Mouse (Mus musculus) embryonic facial prominence, embryonic 12.5 days (tissue): ENCODE results near the gene Nipbl. TPM values are rescaled to one million over a fixed set of nuclear protein-coding genes. Genes with fewer than 3 reads are reported as not detected.

Experiments used
- ATAC-seq: fragments of 200-750 bp; cut with Nextera tagmentation; 2 replicates; pipeline ENCODE4 v1.8.0; 2017; ENCODE audit not compliant: insufficient number of reproducible peaks, insufficient read depth, low FRiP score, low TSS enrichment
- H3K27ac ChIP-seq: fragments of 300-500 bp; sonication (generic); 2 replicates; pipeline ENCODE4 v1.5.1; 2016; ENCODE audit warnings: mild to moderate bottlenecking
- H3K27me3 ChIP-seq: fragments of 300-500 bp; sonication (generic); 2 replicates; pipeline ENCODE4 v1.6.1; 2016; ENCODE audit warnings: mild to moderate bottlenecking, moderate library complexity
- H3K36me3 ChIP-seq: fragments of 300-500 bp; sonication (generic); 2 replicates; pipeline ENCODE4 v1.6.1; 2016; ENCODE audit warnings: mild to moderate bottlenecking
- H3K4me1 ChIP-seq: fragments of 300-500 bp; sonication (generic); 2 replicates; pipeline ENCODE4 v1.6.1; 2016
- H3K4me2 ChIP-seq: fragments of 300-500 bp; sonication (generic); replicated peaks from 2 replicates; pipeline ENCODE4 v1.6.1; 2016; ENCODE audit warnings: mild to moderate bottlenecking, moderate library complexity
- H3K4me3 ChIP-seq: fragments of 300-500 bp; sonication (generic); 2 replicates; pipeline ENCODE4 v1.5.1; 2016; ENCODE audit warnings: mild to moderate bottlenecking
- H3K9ac ChIP-seq: fragments of 300-500 bp; sonication (generic); 2 replicates; pipeline ENCODE4 v1.6.1; 2016; ENCODE audit warnings: mild to moderate bottlenecking, moderate library complexity
- H3K9me3 ChIP-seq: fragments of 300-500 bp; sonication (generic); 2 replicates; pipeline ENCODE4 v1.6.1; 2016; ENCODE audit warnings: mild to moderate bottlenecking, moderate library complexity
- WGBS: fragments of 180-500 bp; shearing (Covaris S2); methylation state at CpG from one replicate; pipeline ENCODE4 v1.1.7; 2016; 5-methylcytosine and 5-hydroxymethylcytosine counted together
- polyA plus RNA-seq: library from polyadenylated mRNA; unstranded; fragments of >200 nt; fragmentation: Nextera tagmentation; extraction: Ambion mirVana; gene quantifications from 2 replicates; pipeline ENCODE4 v1.2.1, GENCODE M21; 2016

Gene Nipbl
- polyA plus RNA-seq, 1 experiment from 2014 or later, result 22.6 TPM

- H3K36me3 ChIP-seq, result no peaks in the 10 kb centered on the region
- ATAC-seq, result no peak
- no peaks in the 10 kb centered on the region for H3K9me3 ChIP-seq
- H3K4me1 ChIP-seq, result no peaks in the 10 kb centered on the region
- no peak overlapping the region for H3K27ac ChIP-seq
- no peaks in the 10 kb centered on the region for H3K27me3 ChIP-seq
- H3K4me2 ChIP-seq, result no peak overlapping the region
- no peak overlapping the region for H3K4me3 ChIP-seq
- 92% methylated on average over 1 of the region's 1 CpGs for WGBS
- no peak overlapping the region for H3K9ac ChIP-seq
Measured at GRCm38 (mm10) chr15:8411873-8412272, 32.4 kb downstream of the Nipbl start.

DNA sequence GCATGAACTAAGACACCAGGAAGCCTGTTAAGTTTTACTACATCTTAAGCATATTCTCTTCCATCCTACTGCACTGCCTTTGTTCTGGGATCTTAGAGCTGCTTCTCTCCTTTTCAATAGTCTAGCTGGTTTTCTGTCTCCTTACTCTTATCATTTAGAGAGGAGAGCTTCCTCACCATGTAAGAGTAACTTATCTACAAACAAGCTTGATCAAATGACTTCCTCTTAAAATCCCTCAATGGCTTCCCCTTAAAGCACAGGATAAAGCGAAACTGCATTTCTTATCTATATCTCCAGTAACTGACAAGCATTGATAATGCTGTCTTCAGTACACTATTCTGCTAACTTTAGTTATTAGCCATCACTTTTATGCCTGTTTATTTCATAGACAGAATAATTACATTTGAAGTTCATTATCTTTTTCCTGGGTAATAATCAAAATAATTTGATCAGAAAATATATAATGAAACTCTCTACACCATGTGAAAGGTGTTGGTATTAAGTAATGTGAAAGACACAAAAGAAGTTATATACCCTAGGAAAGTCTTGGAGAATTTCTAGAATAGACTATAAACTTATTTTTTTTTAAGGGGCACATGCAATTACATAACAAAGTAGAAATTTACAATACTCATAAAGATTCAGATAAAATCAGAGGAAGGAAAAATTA, 33.0 kb downstream of the Nipbl start:
- no peaks in the 10 kb centered on the region for H3K36me3 ChIP-seq
- H3K9ac ChIP-seq, result no peak overlapping the region
- H3K4me2 ChIP-seq, result no peak overlapping the region
- no peaks in the 10 kb centered on the region for H3K9me3 ChIP-seq
- ATAC-seq, result no peak
- H3K4me3 ChIP-seq, result no peak overlapping the region
- no peak overlapping the region for H3K27ac ChIP-seq
- WGBS, result 87% methylated on average over 1 of the region's 1 CpGs
- no peaks in the 10 kb centered on the region for H3K27me3 ChIP-seq
- no peaks in the 10 kb centered on the region for H3K4me1 ChIP-seq

- Histone ChIP-seq H3K4me3 (no peak overlapping the region), H3K4me2 (no peak overlapping the region), H3K36me3 (no peaks in the 10 kb centered on the region), H3K27me3 (no peaks in the 10 kb centered on the region), H3K4me1 (no peaks in the 10 kb centered on the region), H3K9ac (no peak overlapping the region), H3K27ac (no peak overlapping the region), H3K9me3 (no peaks in the 10 kb centered on the region)
- 82% methylated on average over 2 of the region's 2 CpGs for WGBS
- ATAC-seq, result no peak
Measured at GRCm38 (mm10) chr15:8407082-8407481, 37.2 kb downstream of the Nipbl start.

DNA sequence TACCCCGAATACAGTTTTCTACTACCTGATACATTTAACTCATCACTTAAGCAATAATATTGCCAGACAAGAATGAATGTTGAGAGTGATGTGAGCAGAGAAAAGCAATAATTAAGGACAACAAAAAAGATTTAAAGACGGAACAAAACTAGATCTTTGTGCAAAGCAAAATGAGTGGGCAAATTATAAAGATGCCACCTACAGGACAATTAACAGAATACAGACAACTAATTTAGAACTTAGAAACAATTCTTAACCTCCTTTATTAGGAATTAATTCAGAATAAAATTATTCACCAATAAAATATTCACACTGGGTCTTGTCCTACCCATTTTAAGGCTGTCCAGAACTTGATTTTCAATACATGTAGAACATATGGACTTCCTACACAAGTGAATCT, 38.0 kb downstream of the Nipbl start:
- ATAC-seq, result no peak
- no peaks in the 10 kb centered on the region for H3K36me3 ChIP-seq

DNA sequence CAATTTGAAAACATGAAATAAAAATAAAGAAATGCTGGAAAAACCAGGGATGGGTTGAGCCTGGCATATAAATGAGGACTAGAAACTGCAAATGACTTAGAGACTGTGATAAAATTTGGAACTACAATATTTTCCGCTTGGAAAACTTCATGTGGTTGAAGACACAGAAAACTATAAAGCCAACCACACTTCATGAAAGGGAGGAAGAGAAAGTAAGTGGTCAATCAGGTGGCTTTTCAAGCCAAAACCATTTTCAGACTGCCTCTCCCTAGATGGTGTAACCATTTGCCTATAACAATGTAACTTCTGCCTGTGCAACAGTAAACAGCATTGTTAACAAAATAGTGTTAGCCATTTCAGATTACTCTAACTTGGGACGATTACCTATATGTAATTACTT, 41.7 kb downstream of the Nipbl start:
- H3K4me1 ChIP-seq, result no peaks in the 10 kb centered on the region
- ATAC-seq, result no peak
- no peaks in the 10 kb centered on the region for H3K9me3 ChIP-seq
- WGBS, result 94% methylated on average over 2 of the region's 2 CpGs
- no peak overlapping the region for H3K27ac ChIP-seq
- no peaks in the 10 kb centered on the region for H3K36me3 ChIP-seq
- no peak overlapping the region for H3K4me2 ChIP-seq
- H3K4me3 ChIP-seq, result no peak overlapping the region
- no peaks in the 10 kb centered on the region for H3K27me3 ChIP-seq
- no peak overlapping the region for H3K9ac ChIP-seq

More for the DNA sequence above, 38.0 kb downstream of the Nipbl start:
- no peaks in the 10 kb centered on the region for H3K9me3 ChIP-seq
- H3K4me3 ChIP-seq, result no peak overlapping the region
- no peak overlapping the region for H3K9ac ChIP-seq
- H3K27me3 ChIP-seq, result no peaks in the 10 kb centered on the region
- H3K27ac ChIP-seq, result no peak overlapping the region
- no peaks in the 10 kb centered on the region for H3K4me1 ChIP-seq
- H3K4me2 ChIP-seq, result no peak overlapping the region
- WGBS, result 90% methylated on average over 2 of the region's 2 CpGs

- H3K9me3 ChIP-seq, result no peaks in the 10 kb centered on the region
- no peak overlapping the region for H3K4me3 ChIP-seq
- H3K36me3 ChIP-seq, result no peaks in the 10 kb centered on the region
- H3K27me3 ChIP-seq, result no peaks in the 10 kb centered on the region
- no peak for ATAC-seq
- no peak overlapping the region for H3K27ac ChIP-seq
- 94% methylated on average over 2 of the region's 2 CpGs for WGBS
- H3K4me1 ChIP-seq, result no peaks in the 10 kb centered on the region
- no peak overlapping the region for H3K9ac ChIP-seq
- no peak overlapping the region for H3K4me2 ChIP-seq
Measured at GRCm38 (mm10) chr15:8401536-8401935, 42.7 kb downstream of the Nipbl start.

GRCm38 (mm10) chr15:8391764-8392163, 52.5 kb downstream of the Nipbl start:
- ATAC-seq, result no peak
- no peaks in the 10 kb centered on the region for H3K9me3 ChIP-seq
- no peaks in the 10 kb centered on the region for H3K27me3 ChIP-seq
- H3K9ac ChIP-seq, result no peak overlapping the region
- H3K27ac ChIP-seq, result no peak overlapping the region
- WGBS, result 89% methylated on average over 3 of the region's 3 CpGs
- no peak overlapping the region for H3K4me2 ChIP-seq
- H3K4me3 ChIP-seq, result no peak overlapping the region
- H3K4me1 ChIP-seq, result no peaks in the 10 kb centered on the region
- no peaks in the 10 kb centered on the region for H3K36me3 ChIP-seq

- no peak for ATAC-seq
- H3K36me3 ChIP-seq, result no peaks in the 10 kb centered on the region
- H3K9me3 ChIP-seq, result no peaks in the 10 kb centered on the region
- no peak overlapping the region for H3K4me2 ChIP-seq
- H3K9ac ChIP-seq, result no peak overlapping the region
- 66% methylated on average over 3 of the region's 3 CpGs for WGBS
- H3K4me3 ChIP-seq, result no peak overlapping the region
- H3K27ac ChIP-seq, result no peak overlapping the region
- no peaks in the 10 kb centered on the region for H3K27me3 ChIP-seq
- H3K4me1 ChIP-seq, result no peaks in the 10 kb centered on the region
Measured at GRCm38 (mm10) chr15:8382213-8382612, 62.0 kb downstream of the Nipbl start.

- no peaks in the 10 kb centered on the region for H3K27me3 ChIP-seq
- no peak overlapping the region for H3K27ac ChIP-seq
- H3K9ac ChIP-seq, result no peak overlapping the region
- no peak for ATAC-seq
- H3K4me2 ChIP-seq, result no peak overlapping the region
- WGBS, result 85% methylated on average over 1 of the region's 1 CpGs
- no peak overlapping the region for H3K4me3 ChIP-seq
- H3K4me1 ChIP-seq, result no peaks in the 10 kb centered on the region
- H3K9me3 ChIP-seq, result no peaks in the 10 kb centered on the region
- peaks cover 9% of the 10 kb centered on the region for H3K36me3 ChIP-seq
Measured at GRCm38 (mm10) chr15:8375657-8376056, 68.6 kb downstream of the Nipbl start.

DNA sequence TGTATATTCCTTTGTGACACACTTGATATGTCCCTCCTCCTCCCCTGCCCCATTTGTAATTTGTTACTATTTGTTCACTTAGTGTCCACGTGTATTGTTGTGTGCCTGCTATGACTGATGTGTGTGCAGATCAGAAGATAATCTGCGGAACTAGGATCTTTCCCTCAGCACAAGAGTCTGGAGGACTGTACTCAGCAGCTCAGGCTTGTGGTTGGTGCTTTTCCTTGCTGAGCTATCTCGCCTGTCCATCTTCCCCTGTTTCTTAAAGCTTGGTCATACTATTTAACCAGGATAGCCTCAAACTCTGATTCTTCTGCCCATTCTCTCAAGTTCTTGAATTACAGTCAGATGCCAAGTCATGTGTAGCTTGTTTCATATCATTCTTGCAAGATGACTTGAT, 69.5 kb downstream of the Nipbl start:
- Histone ChIP-seq H3K36me3 (peaks cover 13% of the 10 kb centered on the region), H3K4me2 (no peak overlapping the region), H3K9ac (no peak overlapping the region), H3K4me1 (no peaks in the 10 kb centered on the region), H3K4me3 (no peak overlapping the region), H3K27me3 (no peaks in the 10 kb centered on the region), H3K27ac (no peak overlapping the region), H3K9me3 (no peaks in the 10 kb centered on the region)
- WGBS, result 70% methylated on average over 3 of the region's 3 CpGs
- ATAC-seq, result no peak

- peaks cover 23% of the 10 kb centered on the region for H3K36me3 ChIP-seq
- WGBS, result 87% methylated on average over 2 of the region's 2 CpGs
- no peak overlapping the region for H3K9ac ChIP-seq
- no peak for ATAC-seq
- no peaks in the 10 kb centered on the region for H3K9me3 ChIP-seq
- H3K27ac ChIP-seq, result no peak overlapping the region
- no peak overlapping the region for H3K4me3 ChIP-seq
- no peak overlapping the region for H3K4me2 ChIP-seq
- H3K4me1 ChIP-seq, result no peaks in the 10 kb centered on the region
- H3K27me3 ChIP-seq, result no peaks in the 10 kb centered on the region
Measured at GRCm38 (mm10) chr15:8347104-8347773, 97.0 kb downstream of the Nipbl start.

DNA sequence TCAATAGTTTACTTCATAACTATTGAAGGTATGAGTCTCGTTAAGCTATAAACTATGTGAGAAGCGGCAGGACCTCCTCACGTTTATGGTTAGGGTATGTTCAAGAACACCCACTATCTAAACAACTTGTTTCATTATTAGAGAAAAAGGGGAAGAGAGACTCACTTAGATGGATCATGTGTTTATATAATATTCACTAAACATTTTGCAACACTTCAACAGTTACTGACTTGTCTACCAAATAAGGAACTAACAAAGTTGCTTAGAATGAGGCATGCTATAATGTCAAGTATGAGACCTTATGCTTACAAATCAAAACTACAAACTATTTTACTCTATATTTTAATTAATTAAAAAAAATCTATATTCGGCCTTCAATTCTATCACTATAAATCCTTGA, 103.7 kb downstream of the Nipbl start:
- no peaks in the 10 kb centered on the region for H3K27me3 ChIP-seq
- no peak overlapping the region for H3K27ac ChIP-seq
- no peak overlapping the region for H3K9ac ChIP-seq
- no peak overlapping the region for H3K4me2 ChIP-seq
- no peaks in the 10 kb centered on the region for H3K4me1 ChIP-seq
- H3K9me3 ChIP-seq, result no peaks in the 10 kb centered on the region
- no peak for ATAC-seq
- H3K4me3 ChIP-seq, result no peak overlapping the region
- 90% methylated on average over 4 of the region's 4 CpGs for WGBS
- peaks cover 28% of the 10 kb centered on the region for H3K36me3 ChIP-seq
